Mouse (Mus musculus) liver, embryonic 14.5 days (tissue): Measurements from ENCODE around the gene Cd44. TPM values are rescaled to one million over a fixed set of nuclear protein-coding genes. Genes with fewer than 3 reads are reported as not detected.

Source experiments
- ATAC-seq: fragments of 200-750 bp; cut with Nextera tagmentation; 2 replicates; pipeline ENCODE4 v1.8.0; 2017; ENCODE audit warnings: moderate number of reproducible peaks, mild to moderate bottlenecking, moderate library complexity; ENCODE audit not compliant: insufficient read depth
- DNase-seq, 3 experiments: peaks; one replicate each; pipeline ENCODE4 v3.0.0-alpha.2; 2012 to 2013; ENCODE audit warnings: low read depth in 3 of 3, low spot score in 3 of 3
- H3K27ac ChIP-seq: fragments of 300-500 bp; sonication (generic); 2 replicates; pipeline ENCODE4 v1.5.1; 2014; ENCODE audit warnings: moderate library complexity, mild to moderate bottlenecking, control low read depth, inconsistent platforms
- H3K27me3 ChIP-seq: fragments of 300-500 bp; sonication (generic); 2 replicates; pipeline ENCODE4 v1.6.1; 2014; ENCODE audit warnings: mild to moderate bottlenecking, low read length, moderate library complexity; ENCODE audit not compliant: control insufficient read depth, insufficient read depth
- H3K36me3 ChIP-seq: fragments of 300-500 bp; sonication (generic); replicated peaks from 2 replicates; pipeline ENCODE4 v1.6.1; 2014; ENCODE audit warnings: low read depth; ENCODE audit not compliant: control insufficient read depth, insufficient read depth
- H3K4me1 ChIP-seq, 2 experiments: fragments of 200-500 bp in 1 of 2; fragments of 300-500 bp in 1 of 2; sonication (generic) in 1 of 2; replicated peaks; 2 replicates each; pipeline ENCODE4 v1.6.1; 2012 to 2014; ENCODE audit warnings: antibody characterized with exemption in 1 of 2, inconsistent platforms in 1 of 2, low read length in 1 of 2; ENCODE audit not compliant: control insufficient read depth in 2 of 2, insufficient read depth in 2 of 2
- H3K4me2 ChIP-seq: fragments of 300-500 bp; sonication (generic); 2 replicates; pipeline ENCODE4 v1.6.1; 2014; ENCODE audit warnings: low read depth, mild to moderate bottlenecking, control low read depth, moderate library complexity
- H3K4me3 ChIP-seq, 2 experiments: fragments of 200-500 bp in 1 of 2; fragments of 300-500 bp in 1 of 2; sonication (generic) in 1 of 2; 2 replicates each; pipeline ENCODE4 v1.5.1; 2012 to 2014; ENCODE audit warnings: low read depth in 2 of 2, low read length in 2 of 2, mild to moderate bottlenecking in 2 of 2, control low read depth in 1 of 2, inconsistent platforms in 1 of 2, moderate library complexity in 1 of 2; ENCODE audit not compliant: insufficient read depth in 1 of 2
- H3K9ac ChIP-seq: fragments of 300-500 bp; sonication (generic); replicated peaks from 2 replicates; pipeline ENCODE4 v1.6.1; 2014; ENCODE audit warnings: mild to moderate bottlenecking, control low read depth, moderate library complexity
- H3K9me3 ChIP-seq: fragments of 300-500 bp; sonication (generic); 2 replicates; pipeline ENCODE4 v1.6.1; 2016; ENCODE audit warnings: low read length, mixed read lengths; ENCODE audit not compliant: control insufficient read depth
- CTCF ChIP-seq: IDR thresholded peaks from 2 replicates; pipeline ENCODE4 v1.5.1; 2016; ENCODE audit warnings: antibody characterized with exemption, low read depth, control low read depth
- EP300 ChIP-seq: IDR thresholded peaks from 2 replicates; pipeline ENCODE4 v1.6.1; 2016; ENCODE audit warnings: antibody characterized with exemption, low read depth
- WGBS: fragments of 180-500 bp; shearing (Covaris S2); extraction: QIAGEN DNeasy Blood & Tissue Kit; methylation state at CpG from one replicate; pipeline ENCODE4 v1.1.7; 2014; ENCODE audit not compliant: insufficient replicate concordance; 5-methylcytosine and 5-hydroxymethylcytosine counted together
- polyA plus RNA-seq, 2 experiments: library from polyadenylated mRNA; depleted of rRNA in 1 of 2; stranded (reverse) in 1 of 2; unstranded in 1 of 2; fragments of >200 nt; fragmentation: Nextera tagmentation in 1 of 2; extraction: Ambion mirVana in 1 of 2; gene quantifications; 2 replicates each; pipeline versions ENCODE4 v1.2.1 to v1.2.3; 2012 to 2014

The Cd44 gene
- polyA plus RNA-seq, 2 experiments = 9.2 to 15.5 TPM

DNA sequence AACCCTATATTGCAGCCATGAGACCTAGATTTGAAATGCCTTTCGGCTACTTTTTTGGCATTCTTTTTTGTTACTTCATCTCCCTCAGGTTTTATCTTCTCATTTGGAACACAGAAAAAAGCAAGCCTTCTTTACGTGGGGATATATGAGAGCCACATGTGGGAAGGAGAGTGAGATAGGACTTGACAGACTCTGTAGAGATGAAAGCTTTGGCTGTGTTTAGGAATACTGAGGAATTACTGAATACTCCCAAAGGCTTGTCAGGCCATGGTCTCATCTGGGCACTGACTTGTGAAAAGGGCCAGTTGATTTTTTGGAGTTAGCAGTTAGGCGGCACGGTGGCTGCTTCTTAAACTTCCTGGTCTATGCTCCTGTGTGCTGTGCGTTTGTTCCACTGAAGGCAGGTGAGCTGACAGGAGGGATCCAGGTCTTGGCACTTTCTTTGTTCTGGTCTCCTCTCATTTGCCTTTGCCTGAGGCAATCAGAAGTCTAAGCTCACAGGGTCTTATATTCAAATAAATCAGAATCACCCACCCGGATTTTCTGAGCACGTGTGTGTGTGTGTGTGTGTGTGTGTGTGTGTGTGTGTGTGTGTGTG lies 43.0 kb upstream of the Cd44 start:
- WGBS = 45% methylated on average over 7 of the region's 7 CpGs
- Histone ChIP-seq H3K9me3 (no peaks in the 10 kb centered on the region), H3K4me1 (peaks cover 0 to 2% of the 10 kb centered on the region in 2 experiments; a peak in 1 of 4 replicates), H3K9ac (no peak overlapping the region), H3K27ac (no peak overlapping the region), H3K4me2 (no peak overlapping the region), H3K4me3 (no peak overlapping the region), H3K27me3 (no peaks in the 10 kb centered on the region), H3K36me3 (no peaks in the 10 kb centered on the region)
- DNase-seq (no peak), ATAC-seq (no peak)
- TF ChIP-seq EP300 = no peak
- TF ChIP-seq CTCF = no peak

DNA sequence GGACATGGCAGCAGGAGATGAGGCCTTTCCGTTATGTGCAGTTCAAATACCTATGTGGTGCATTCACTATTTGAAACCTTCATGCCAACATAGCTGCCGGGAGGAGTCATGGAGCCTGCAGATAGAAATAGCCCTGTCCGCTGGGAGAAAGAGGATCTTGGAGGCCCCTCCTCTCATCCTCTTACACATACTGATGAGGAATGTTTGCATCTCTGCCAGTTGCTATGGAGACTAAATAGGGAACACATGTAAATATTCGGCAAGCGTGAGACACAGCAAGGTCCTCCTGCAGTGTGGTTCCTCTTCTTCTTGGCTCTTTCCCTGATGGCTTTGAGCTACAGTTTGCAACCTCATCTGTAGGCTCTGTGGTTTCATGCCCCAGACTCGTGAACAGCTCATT lies 42.5 kb upstream of the Cd44 start:
- peaks cover 0 to 2% of the 10 kb centered on the region in 2 experiments; a peak in 1 of 4 replicates for H3K4me1 ChIP-seq
- H3K36me3 ChIP-seq = no peaks in the 10 kb centered on the region
- no peak for ATAC-seq
- no peaks in the 10 kb centered on the region for H3K27me3 ChIP-seq
- no peak overlapping the region for H3K9ac ChIP-seq
- no peaks in the 10 kb centered on the region for H3K9me3 ChIP-seq
- no peak overlapping the region for H3K4me2 ChIP-seq
- peak; percentile 23 to 48 (median 38) for DNase-seq
- 26% methylated on average over 6 of the region's 6 CpGs for WGBS
- no peak overlapping the region for H3K4me3 ChIP-seq
- H3K27ac ChIP-seq = no peak overlapping the region
- TF ChIP-seq CTCF = no peak
- no peak for TF ChIP-seq EP300

DNA sequence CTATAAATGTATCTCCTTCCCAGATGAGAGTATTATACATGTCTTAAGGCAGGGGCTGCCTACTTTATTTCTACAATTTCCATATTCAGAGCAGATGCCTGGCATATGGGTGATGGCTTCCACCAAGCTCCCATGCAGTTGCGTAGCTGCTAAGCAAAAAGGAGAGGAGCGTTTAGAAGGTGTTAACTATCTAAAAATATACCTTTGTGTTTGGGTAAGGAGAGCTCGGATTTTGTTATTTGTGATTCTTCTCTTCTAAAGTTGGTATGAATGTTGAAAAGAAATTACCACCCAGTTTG lies 41.3 kb upstream of the Cd44 start:
- Histone ChIP-seq H3K27ac (no peak overlapping the region), H3K4me3 (no peak overlapping the region), H3K27me3 (no peaks in the 10 kb centered on the region), H3K4me1 (peaks cover 0 to 2% of the 10 kb centered on the region in 2 experiments; a peak in 1 of 4 replicates), H3K9me3 (no peaks in the 10 kb centered on the region), H3K4me2 (no peak overlapping the region), H3K36me3 (no peaks in the 10 kb centered on the region), H3K9ac (no peak overlapping the region)
- TF ChIP-seq CTCF (no peak), EP300 (no peak)
- no peak for DNase-seq
- no peak for ATAC-seq
- WGBS = 72% methylated on average over 3 of the region's 3 CpGs

DNA sequence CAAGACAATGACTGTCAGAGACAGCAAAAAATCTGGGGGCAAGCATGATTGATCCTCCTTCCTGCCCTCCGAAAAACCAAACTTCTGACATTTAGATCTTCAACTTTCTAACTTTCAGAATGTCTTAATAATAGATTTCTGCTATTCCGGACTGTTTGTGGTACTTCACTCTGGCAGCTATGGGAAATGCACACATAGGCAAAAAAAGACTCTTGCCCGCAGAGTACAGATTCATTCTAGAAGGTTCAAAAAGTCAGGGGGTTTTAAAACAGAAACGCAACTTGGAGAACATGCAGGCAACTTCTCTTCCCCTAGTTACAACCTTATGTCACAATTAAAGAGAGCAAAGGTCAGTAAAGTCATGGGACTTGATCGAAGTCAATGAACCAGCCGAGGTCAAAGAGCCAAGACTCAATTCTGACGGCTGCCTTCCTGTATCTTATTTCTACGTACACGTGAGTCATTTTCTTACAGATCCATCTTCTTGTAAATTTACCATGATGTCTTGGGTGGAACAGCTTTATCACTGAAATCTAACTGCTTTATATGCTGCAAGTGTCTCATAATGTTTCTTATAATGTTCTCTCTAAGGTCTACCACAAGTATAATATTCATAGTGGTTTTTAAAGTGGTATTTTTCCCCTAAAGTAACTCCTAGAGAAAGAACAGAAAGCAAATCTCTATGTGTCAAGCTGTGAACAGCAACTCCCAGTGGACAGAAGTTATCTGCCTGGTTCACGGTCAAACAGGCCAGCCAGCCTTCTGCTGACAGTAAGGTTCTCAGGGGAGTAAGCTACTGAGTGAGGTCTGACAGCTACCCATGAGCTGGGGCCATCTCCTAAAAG lies 40.7 kb upstream of the Cd44 start:
- Histone ChIP-seq H3K4me2 (no peak overlapping the region), H3K9me3 (no peaks in the 10 kb centered on the region), H3K4me1 (peaks cover 0 to 2% of the 10 kb centered on the region in 2 experiments; a peak in 1 of 4 replicates), H3K27me3 (no peaks in the 10 kb centered on the region), H3K36me3 (no peaks in the 10 kb centered on the region), H3K4me3 (no peak overlapping the region), H3K9ac (no peak overlapping the region), H3K27ac (no peak overlapping the region)
- ATAC-seq = no peak
- WGBS = 62% methylated on average over 10 of the region's 10 CpGs
- TF ChIP-seq EP300 = no peak
- no peak for TF ChIP-seq CTCF
- no peak for DNase-seq

DNA sequence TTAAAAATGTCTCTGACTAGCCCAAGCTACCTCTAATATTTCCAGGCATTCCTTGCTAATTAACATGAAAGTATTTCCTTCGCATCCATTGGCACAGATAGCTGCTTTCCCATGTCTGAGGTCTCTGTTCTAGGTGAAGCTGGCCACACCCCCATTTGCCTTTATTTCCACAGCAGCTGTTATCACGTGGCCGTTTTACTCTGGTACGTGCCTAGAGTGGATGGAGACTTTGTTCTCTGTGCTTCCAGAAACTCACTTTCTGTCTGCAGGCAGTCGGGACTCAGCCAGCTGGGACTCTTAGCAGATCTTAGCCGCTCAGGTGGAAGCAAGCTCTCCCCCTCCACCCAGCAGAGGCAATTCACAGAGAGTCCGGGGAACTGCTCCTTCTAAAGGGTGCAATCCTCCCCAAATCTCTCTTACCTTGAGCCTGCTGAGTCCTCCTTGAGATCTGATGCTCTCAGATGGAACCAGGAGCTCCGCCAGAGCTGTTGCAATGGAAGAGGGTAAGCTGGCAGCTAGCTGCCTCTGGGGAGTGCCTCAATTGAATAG lies 39.4 kb upstream of the Cd44 start:
- ATAC-seq (no peak), DNase-seq (no peak)
- 55% methylated on average over 8 of the region's 8 CpGs for WGBS
- TF ChIP-seq EP300 (no peak), CTCF (no peak)
- Histone ChIP-seq H3K27me3 (no peaks in the 10 kb centered on the region), H3K4me2 (no peak overlapping the region), H3K4me1 (peaks cover 0 to 2% of the 10 kb centered on the region in 2 experiments; a peak in 1 of 4 replicates), H3K27ac (no peak overlapping the region), H3K9ac (no peak overlapping the region), H3K9me3 (no peaks in the 10 kb centered on the region), H3K4me3 (no peak overlapping the region), H3K36me3 (no peaks in the 10 kb centered on the region)
